Mouse (Mus musculus): ENCODE measurements around the gene Tdgf1. TPM values are rescaled to one million over a fixed set of nuclear protein-coding genes. Genes with fewer than 3 reads are reported as not detected.

Gene Tdgf1
- not detected in 2 replicates for polyA plus RNA-seq (2012; rRNA removed; ENCODE audit: low replicate concordance)

GRCm38 (mm10) chr9:110945926-110946325 is at the start of gene Tdgf1:
TSS of gene Tdgf1 (minus strand) at chr9:110946158.

GRCm38 (mm10) chr9:110990204-110990603 is 44.2 kb upstream of the Tdgf1 start, which contains the start of gene Rtp3:
TSS of gene Rtp3 (minus strand) at chr9:110990583.

GRCm38 (mm10) chr9:110951397-110951796 is 5.4 kb upstream of the Tdgf1 start, which contains the start of gene Lrrc2:
TSS of gene Lrrc2 (plus strand) at chr9:110951545.

GRCm38 (mm10) chr9:110916786-110917185 is 29.2 kb downstream of the Tdgf1 start, which contains the start of gene Fam240a:
TSS of gene Fam240a (minus strand) at chr9:110916861.

Other genes starting within 250 kb of the Tdgf1 start
- gene Myl3, start 204.3 kb downstream of the Tdgf1 start, polyA plus RNA-seq (2012; rRNA removed; ENCODE audit: low replicate concordance), result 0.70 and 1.2 TPM in 2 replicates
- 100 and 195 TPM in 2 replicates for gene Pth1r, start 199.0 kb downstream of the Tdgf1 start, polyA plus RNA-seq (2012; rRNA removed; ENCODE audit: low replicate concordance)
- gene Prss42, start 148.0 kb downstream of the Tdgf1 start, polyA plus RNA-seq (2012; rRNA removed; ENCODE audit: low replicate concordance), result not detected in 2 replicates
- not detected in 2 replicates for gene Prss44, start 132.2 kb downstream of the Tdgf1 start, polyA plus RNA-seq (2012; rRNA removed; ENCODE audit: low replicate concordance)
- not detected in 2 replicates for gene Prss43, start 119.5 kb downstream of the Tdgf1 start, polyA plus RNA-seq (2012; rRNA removed; ENCODE audit: low replicate concordance)
- 0.10 TPM in 1 of 2 replicates, not detected in the other for gene Prss45, start 111.6 kb downstream of the Tdgf1 start, polyA plus RNA-seq (2012; rRNA removed; ENCODE audit: low replicate concordance)
- not detected in 2 replicates for gene Prss46, start 101.7 kb downstream of the Tdgf1 start, polyA plus RNA-seq (2012; rRNA removed; ENCODE audit: low replicate concordance)
- gene Prss50, start 88.2 kb downstream of the Tdgf1 start, polyA plus RNA-seq (2012; rRNA removed; ENCODE audit: low replicate concordance), result not detected in 2 replicates
- gene Als2cl, start 66.3 kb downstream of the Tdgf1 start, polyA plus RNA-seq (2012; rRNA removed; ENCODE audit: low replicate concordance), result 52.9 TPM in 2 replicates
- 2.2 and 3.2 TPM in 2 replicates for gene Tmie, start 66.0 kb downstream of the Tdgf1 start, polyA plus RNA-seq (2012; rRNA removed; ENCODE audit: low replicate concordance)
- gene Fam240a, start 29.3 kb downstream of the Tdgf1 start, polyA plus RNA-seq (2012; rRNA removed; ENCODE audit: low replicate concordance), result not detected in 2 replicates
- gene Lrrc2, start 5.4 kb upstream of the Tdgf1 start, polyA plus RNA-seq (2012; rRNA removed; ENCODE audit: low replicate concordance), result not detected in 2 replicates
- gene Rtp3, start 44.4 kb upstream of the Tdgf1 start, polyA plus RNA-seq (2012; rRNA removed; ENCODE audit: low replicate concordance), result 6.2 and 23.4 TPM in 2 replicates
- gene Ltf, start 73.1 kb upstream of the Tdgf1 start, polyA plus RNA-seq (2012; rRNA removed; ENCODE audit: low replicate concordance), result 0.29 and 68.2 TPM in 2 replicates
- gene Ccrl2, start 111.4 kb upstream of the Tdgf1 start, polyA plus RNA-seq (2012; rRNA removed; ENCODE audit: low replicate concordance), result 6.7 and 9.0 TPM in 2 replicates
- gene Lrrfip2, start 171.4 kb upstream of the Tdgf1 start, polyA plus RNA-seq (2012; rRNA removed; ENCODE audit: low replicate concordance), result 12.6 and 17.2 TPM in 2 replicates